Mouse (Mus musculus): ENCODE results near the gene Smim1.

Gene Smim1

GRCm38 (mm10) chr4:154019571-154019970, 6.5 kb downstream of the Smim1 start:
- peak; percentile 86 for DNase-seq

GRCm38 (mm10) chr4:154015476-154015875, 10.6 kb downstream of the Smim1 start:
- DNase-seq: peak; percentile 43

GRCm38 (mm10) chr4:154012132-154012882, 13.7 kb downstream of the Smim1 start:
- DNase-seq: no peak

GRCm38 (mm10) chr4:154011646-154012089, 14.4 kb downstream of the Smim1 start, which contains the start of gene Lrrc47:
Lrrc47 (plus strand) TSS chr4:154011731.
- peak; percentile 77 for DNase-seq

- DNase-seq: no peak
Measured at GRCm38 (mm10) chr4:154010907-154011645, 15.0 kb downstream of the Smim1 start.

- DNase-seq: no peak
Measured at GRCm38 (mm10) chr4:154007759-154008158, 18.3 kb downstream of the Smim1 start.

GRCm38 (mm10) chr4:154006264-154006663, 19.8 kb downstream of the Smim1 start:
- no peak for DNase-seq

- DNase-seq: no peak
Measured at GRCm38 (mm10) chr4:154005488-154005887, 20.5 kb downstream of the Smim1 start.

- no peak for DNase-seq
Measured at GRCm38 (mm10) chr4:153993505-153993904, 32.5 kb downstream of the Smim1 start.

- DNase-seq: no peak
Measured at GRCm38 (mm10) chr4:153992715-153993114, 33.3 kb downstream of the Smim1 start.

GRCm38 (mm10) chr4:153980470-153980869, 45.6 kb downstream of the Smim1 start:
- no peak for DNase-seq

- no peak for DNase-seq
Measured at GRCm38 (mm10) chr4:153979243-153979642, 46.8 kb downstream of the Smim1 start.

- no peak for DNase-seq
Measured at GRCm38 (mm10) chr4:153975768-153976167, 50.3 kb downstream of the Smim1 start.

GRCm38 (mm10) chr4:153975292-153975662, 50.8 kb downstream of the Smim1 start:
- no peak for DNase-seq

GRCm38 (mm10) chr4:153974431-153975291, 51.4 kb downstream of the Smim1 start, which contains the start of the genes Dffb and Cep104:
Dffb (minus strand) TSS chr4:153975126.
Cep104 (plus strand) TSS chr4:153975194.
- peak; percentile 92 for DNase-seq

Measured in kidney, adult 11 months (tissue).